Mouse (Mus musculus): ENCODE data around the gene Hoxc13.

DNA sequence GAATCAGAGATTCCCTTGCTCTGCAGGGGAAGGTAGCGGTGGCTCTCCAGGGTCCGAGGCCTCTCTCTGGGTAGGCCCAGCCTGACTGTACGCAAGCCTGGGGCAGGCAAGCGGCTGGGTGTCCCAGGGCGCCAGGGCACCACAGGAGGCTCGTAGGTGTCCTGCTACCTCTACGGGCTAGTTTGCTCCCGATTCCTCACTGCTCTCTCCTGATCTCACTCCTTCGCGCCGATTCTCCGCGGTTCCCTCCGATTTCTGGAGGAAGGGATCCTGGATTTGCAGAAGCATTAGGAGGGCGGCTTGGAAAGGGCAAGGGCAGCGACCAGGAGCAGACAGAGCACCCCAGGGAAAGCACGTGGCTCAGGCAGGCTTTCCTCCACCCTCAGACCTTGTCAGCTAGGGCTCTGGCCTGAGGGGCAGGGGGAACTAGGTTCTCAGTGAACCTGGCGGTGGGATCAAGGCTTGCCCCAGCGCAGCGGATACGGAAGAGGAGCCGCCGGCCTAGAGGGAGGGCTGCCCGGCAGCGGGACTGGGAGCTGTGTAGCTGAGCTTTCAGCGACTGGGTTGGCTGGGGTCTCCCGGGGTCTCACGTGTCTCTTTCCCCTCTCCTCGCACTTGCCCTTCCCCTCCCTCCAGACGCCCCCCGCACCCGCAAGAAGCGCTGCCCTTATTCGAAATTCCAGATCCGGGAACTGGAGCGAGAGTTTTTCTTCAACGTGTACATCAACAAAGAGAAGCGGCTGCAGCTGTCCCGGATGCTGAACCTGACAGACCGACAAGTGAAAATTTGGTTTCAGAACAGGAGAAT lies 35.1 kb downstream of the Hoxc13 start:
- TF ChIP-seq POLR2A (IDR thresholded peaks at IDR 0.05; ENCODE audit: extremely low read depth, insufficient read depth, low read length) (no peak), CTCF (IDR thresholded peaks at IDR 0.05; ENCODE audit: extremely low read depth, insufficient read depth, low read length) (no peak)
